Mouse (Mus musculus): ENCODE data around the gene Dnm2.
A peak's percentile ranks its signal among the peaks of the same experiment; 100 is the strongest.

Dnm2 gene

DNA sequence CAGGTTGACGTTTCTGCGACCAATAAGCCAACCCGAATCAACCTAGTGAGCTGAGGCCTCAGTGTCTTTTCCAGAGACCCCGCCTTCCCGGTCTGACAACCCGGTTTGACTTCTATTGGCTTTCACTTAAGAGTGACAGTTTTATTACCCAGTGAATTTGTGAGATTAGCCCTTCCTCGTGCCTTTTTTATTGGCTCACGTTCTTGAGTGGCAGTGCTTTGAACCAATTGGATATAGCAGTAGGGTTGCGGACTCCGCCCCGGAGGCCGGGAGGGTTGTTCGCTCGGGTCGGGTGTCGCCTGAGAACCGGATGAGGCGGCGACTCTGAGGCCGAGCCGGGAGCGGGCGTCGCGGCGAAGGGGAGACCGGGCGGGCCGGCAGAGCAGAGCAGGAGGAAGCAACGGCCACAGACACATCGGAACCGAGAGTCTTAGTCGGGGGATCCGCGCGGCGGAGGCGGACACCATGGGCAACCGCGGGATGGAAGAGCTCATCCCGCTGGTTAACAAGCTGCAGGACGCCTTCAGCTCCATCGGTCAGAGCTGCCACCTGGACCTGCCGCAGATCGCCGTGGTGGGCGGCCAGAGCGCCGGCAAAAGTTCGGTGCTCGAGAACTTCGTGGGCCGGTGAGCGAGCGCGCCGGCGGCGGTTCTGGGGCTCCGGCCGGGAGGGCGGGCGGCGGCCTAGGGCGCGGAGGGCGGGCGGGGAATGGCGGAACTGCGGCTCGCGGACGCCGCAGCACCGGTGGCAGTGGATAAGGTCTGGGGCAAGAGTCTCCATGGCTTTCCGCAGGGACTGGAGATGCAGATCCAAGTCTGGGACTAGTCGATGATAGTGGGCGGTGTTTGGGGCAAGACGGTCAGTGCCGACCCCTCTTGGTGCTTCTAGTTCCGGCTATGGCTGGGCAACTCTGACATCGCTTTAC is at the start of gene Dnm2:
TSS of gene Dnm2 (plus strand) at position 278 of the 925 bp plus-strand sequence.
- peak; percentile 97 for DNase-seq (ENCODE audit: low read depth, low spot score)

DNA sequence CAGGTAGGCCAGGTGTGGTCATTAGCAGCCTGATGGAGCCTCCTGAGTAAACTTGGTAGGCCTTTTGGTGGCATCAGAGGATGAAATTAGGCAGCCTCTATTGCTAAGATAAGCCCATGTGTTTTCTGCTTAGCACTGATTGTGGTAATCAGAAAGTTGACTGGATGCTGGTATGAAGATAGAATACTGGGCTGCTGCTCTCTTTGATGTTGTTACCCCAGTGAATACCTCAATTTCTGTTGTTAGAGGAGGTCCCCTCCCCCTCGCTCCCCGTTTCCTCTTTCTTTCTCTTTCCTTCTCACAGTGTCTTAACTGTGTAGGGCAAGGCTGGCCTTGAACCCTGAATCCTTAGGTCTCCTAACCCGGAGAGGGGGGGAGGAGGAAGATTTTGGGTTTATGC is 45.5 kb upstream of the Dnm2 start:
- no peak for DNase-seq (ENCODE audit: low read depth, low spot score)

DNA sequence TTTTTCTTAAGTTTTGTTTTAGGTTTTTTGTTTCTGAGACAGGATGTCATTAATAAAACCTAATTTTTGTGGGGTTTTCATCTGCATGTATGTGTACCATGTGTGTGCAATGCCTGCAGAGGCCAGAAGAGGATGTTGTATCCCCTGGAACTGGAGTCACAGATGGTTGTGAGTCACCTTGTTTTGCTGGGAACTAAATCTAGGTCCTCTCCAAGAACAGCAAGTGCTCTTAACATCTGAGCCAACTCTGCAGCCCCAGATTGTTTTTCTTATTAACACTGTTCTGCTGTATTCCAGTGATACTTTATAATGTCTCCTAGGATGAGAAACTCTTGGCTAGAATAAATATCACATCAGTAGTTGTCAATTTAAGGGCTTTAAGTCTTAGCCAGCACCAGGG is 43.8 kb upstream of the Dnm2 start:
- no peak for DNase-seq (ENCODE audit: low read depth, low spot score)

DNA sequence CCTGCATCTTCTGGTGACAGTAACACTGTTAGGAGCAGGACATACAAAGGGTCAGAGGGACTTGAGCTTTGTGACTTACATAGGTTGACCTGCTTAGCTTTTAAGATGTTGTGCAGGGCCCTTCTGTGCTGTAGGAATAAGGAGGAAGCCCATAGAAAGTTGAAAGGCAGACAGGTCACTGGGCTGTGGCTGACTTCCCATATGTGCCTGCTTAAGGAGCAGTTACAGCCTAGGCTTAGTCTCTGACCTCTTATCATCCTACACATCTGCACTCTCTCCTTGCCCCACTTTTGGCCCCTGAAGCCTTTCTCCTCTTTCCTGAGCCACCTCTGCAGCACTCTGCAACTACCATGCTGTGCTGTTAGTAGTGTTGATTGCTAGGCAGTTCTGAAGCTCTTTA is 40.7 kb upstream of the Dnm2 start:
- DNase-seq (ENCODE audit: low read depth, low spot score), result no peak

DNA sequence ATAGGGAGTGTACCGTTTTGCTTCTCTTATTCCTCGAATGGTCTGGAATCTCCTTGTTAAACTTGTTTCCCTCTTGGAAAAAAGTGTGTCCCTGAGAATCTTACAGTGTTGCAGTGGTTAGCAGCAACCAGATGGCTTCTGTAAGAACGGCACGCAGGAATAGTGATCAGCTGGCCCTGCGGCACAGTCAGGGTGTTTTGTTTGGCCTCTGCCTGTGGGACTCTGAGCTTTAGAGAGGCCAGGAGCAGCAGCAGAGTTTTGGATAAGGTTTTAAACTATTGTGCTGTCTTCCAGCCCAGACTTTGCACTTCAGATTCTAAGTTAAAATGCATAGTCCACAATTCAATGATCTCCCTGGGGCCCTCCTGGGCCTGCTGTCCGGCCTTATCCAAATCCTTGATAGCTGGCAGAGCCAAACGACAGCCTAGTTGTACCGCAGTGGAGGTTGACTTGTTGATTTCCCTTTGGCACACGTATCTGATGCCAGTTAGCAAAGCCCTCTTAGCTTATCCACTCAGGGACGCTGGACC is 32.0 kb upstream of the Dnm2 start:
- no peak for DNase-seq (ENCODE audit: low read depth, low spot score)

DNA sequence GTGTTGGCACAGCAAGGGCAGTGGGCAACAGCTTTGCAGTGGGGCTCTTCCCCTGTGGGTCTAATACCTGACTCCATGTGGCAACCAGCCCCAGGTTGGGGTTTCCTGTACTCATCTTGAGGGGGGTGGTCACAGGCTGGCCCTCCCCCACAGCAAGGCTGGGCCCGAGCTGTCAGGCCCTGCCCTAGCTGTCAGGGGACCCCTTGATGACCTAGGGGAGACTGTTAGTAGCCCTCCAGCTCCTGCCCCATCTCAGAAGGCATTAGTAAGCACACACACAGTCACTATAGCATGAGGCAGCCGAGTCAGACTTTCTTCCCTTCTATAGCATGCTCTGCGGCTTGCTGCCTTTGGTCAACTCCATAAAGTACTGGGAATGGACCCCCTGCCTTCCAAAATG is 29.0 kb upstream of the Dnm2 start:
- DNase-seq (ENCODE audit: low read depth, low spot score), result no peak

DNA sequence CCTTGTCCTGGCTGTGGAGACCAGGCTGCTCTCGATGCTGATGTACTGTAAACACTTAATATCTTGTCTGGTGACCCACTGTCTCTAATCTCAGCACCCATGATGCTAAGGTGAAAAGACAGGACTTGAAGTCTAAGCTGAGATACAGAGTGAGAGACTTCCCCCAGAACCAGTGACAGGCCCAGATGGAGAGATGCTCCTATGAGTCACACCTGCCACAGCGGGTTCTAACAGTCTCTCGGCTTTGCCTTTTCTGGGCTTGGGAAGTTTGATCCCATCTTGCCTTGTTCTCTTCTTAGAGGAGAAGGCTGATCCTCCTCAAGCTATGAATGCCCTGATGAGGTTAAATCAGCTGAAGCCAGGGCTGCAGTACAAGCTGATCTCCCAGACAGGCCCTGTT is 27.5 kb upstream of the Dnm2 start:
- DNase-seq (ENCODE audit: low read depth, low spot score), result no peak

DNA sequence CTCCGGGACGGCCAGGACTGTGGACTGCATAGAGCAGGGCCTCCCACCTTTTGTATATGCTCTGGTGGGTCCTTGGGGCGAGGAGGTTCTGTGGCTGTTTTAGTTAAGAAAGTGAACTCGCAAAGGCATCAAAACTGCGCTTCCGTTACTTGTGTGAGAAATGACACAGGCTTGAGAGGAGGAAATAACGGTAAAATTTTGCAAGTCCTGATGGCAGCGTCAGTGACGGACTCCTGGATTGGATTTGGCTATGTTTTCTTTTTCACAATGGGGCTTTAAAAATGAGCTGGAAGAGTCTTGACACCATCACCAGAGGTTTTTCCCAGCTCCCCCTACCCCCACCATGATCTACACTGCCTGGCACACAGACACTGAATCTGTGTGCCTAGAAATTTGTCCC is 23.7 kb upstream of the Dnm2 start:
- no peak for DNase-seq (ENCODE audit: low read depth, low spot score)

DNA sequence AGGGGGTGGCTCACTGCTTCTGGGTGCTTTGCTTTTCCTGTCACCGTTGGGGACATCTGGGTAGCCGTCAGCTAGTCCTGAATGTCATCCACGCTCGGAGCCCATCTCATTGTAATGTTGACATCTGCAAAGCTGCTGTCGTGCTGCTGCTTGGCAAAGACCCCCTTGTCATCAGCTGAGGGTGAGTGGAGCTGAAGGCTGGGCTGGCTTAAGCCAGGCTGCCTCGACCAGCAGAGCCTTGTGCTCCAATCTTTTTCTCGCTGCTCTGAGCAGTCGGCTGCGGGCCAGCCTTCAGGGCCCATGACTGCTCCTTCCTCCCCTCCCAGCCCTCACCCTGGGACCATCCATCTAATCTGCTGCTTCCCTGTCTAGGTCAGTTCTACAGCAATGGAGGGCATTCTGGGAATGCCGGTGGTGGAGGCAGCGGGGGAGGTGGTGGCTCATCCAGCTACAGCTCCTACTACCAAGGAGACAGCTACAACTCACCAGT is 21.9 kb upstream of the Dnm2 start:
- no peak for DNase-seq (ENCODE audit: low read depth, low spot score)

DNA sequence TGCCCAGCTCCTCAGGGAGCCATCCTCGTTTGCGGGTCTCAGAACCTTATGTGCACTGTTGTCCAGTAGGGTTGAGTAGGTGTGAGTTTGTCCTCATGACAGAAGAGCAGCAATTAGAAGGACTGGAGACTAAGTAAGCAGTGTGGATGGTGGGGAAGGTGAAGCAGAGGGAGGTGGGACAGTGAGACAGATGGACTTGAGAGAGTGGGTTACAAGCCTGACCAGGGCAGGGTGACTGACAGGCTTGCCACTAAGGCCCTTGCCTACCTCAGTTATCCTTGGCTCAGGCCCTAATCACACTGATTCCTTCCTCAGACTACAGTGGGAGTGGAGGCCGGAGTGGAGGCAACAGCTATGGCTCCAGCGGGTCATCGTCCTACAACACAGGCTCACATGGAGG is 21.0 kb upstream of the Dnm2 start:
- DNase-seq (ENCODE audit: low read depth, low spot score), result no peak

DNA sequence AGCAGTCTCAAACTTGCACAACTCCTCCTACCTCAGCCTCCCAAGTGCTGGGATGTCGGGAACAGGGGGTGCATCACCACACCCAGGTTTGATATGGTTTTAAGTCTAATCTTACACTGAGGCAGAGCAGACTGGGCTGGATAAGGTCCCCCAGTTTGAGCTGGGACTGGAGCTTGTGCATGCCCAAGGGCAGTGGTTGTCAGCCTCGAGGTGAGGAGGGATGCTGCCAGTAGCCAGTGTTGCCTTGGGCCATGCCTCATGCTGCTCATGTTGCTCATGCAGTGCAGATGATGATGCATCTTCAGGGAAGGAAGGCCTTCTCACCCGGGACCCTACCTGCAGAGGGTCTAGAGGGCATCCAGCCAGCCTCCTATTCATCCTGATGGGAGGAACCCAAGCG is 19.2 kb upstream of the Dnm2 start:
- no peak for DNase-seq (ENCODE audit: low read depth, low spot score)

DNA sequence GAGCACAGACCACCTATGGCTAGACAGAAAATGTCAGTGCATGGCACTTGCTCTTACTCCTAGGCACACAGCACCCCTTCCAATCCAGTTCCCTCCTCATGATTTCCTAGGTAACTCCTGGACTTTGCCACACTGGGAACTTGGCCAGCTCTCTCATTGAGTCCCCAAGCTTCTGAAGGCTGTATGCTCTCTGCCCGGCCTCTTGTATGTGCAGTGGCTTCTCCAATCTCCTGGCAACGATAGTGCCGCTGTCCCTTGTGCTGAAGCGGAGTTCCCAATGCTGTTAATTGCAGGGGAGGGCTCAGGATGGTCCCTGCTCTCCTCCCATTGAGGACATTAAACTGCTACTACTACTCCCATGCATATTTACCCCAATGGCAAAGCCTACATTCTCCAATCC is 16.8 kb upstream of the Dnm2 start:
- DNase-seq (ENCODE audit: low read depth, low spot score), result no peak

DNA sequence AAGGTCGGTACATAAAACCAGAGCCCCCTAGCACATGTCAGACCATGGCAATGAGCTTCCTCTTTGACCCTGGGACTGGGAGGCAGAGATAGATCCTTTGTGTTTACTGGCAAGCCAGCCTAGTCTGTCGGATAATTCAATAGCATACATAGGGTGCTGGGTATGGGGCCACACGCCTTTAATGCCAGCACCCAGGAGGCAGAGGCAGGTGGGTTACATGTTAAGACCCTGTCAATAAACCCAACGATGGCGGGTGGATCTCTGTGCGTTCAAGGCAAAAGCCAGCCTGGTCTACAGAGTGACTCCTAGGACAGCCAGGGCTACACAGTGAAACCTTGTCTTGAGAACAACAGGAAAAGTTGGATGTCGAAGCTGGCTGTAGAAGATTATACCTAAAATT is 16.1 kb upstream of the Dnm2 start:
- DNase-seq (ENCODE audit: low read depth, low spot score), result no peak

DNA sequence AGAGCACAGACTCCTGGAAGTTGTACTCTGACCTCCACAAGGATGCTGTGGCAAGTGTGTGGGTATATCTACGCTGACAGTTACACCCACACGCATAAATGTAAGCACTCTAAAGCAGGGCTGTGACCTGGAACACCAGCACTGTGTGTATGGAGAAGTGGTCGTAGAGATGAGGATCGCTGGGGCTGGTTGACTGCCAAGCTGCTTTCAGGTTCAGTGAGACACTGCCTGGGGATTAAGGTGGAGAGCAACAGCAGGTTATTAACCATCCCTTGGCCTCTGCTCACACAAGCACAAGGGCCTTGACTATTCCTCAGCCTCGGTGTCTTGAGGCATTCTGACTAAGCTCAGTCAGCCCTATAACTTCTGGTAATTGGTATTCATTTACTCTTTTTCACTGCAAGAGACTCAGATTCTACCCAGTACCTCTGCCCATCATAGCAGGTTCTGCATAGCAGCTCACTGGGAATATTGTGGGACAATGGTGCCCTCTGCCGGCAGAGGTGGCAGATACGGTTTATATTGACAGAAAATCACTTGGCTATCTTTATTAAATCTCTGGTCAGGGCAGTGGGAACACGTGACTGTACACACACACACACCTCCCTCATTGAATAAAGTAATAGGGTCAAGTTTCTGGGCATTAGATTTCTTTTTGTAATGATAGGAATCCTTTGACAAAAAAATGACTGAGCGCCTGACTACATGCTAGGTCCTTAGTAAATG is 15.0 kb upstream of the Dnm2 start:
- DNase-seq (ENCODE audit: low read depth, low spot score), result peak; percentile 40

DNA sequence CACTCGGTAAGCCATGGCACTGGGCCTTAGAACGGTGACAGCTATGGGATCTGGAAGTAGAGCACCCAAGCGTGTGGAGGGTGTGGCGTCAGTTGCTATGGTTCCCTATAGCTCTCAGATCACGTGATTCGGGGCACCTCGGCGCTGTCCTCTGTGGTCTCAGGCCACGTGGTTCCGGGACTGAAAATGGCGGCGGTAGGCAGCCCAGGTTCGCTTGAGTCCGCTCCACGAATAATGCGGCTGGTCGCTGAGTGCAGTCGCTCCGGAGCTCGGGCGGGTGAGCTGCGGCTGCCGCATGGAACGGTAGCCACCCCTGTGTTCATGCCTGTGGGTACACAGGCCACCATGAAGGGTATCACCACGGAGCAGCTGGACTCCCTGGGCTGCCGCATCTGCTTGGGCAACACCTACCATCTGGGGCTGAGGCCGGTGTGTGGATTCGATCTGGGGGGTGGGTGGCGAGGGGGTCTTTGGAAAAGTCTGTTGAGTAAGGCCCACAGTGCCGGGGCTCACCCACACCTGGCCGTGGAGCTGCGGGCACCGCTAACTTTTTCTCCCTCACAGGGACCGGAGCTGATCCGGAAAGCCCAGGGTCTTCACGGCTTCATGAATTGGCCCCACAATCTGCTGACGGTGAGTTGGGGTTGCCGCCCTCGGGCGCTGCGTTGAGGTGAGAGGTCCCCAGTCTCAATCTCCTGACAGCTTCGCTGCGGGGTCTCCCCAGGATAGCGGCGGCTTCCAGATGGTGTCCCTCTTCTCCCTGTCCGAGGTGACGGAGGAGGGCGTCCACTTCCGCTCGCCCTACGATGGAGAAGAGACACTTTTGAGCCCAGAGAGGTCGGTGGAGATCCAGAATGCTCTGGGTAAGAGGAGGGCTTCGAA is 12.8 kb upstream of the Dnm2 start, which contains the start of gene Qtrt1:
TSS of gene Qtrt1 (plus strand) at position 169 of the 882 bp plus-strand sequence.
- DNase-seq (ENCODE audit: low read depth, low spot score), result peak; percentile 82

DNA sequence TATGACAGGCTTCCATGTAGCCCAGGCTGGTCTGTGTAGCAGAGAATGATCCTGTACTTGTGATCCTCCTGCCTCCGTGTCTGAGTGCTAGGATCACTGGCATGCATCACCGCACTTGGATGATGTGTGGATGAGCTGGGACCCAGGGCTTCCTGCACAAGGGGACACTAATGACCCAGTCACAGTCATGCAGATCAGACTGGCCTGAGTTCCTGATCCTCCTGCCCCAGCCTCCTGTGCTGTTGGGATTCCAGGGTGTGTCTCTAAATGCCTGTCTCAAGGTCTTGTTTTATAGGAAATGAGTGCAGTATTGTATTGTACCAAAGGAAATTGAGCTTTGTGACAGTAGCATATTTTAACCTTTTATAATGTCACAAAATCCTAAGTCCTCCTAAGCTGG is 6.8 kb upstream of the Dnm2 start:
- no peak for DNase-seq (ENCODE audit: low read depth, low spot score)

DNA sequence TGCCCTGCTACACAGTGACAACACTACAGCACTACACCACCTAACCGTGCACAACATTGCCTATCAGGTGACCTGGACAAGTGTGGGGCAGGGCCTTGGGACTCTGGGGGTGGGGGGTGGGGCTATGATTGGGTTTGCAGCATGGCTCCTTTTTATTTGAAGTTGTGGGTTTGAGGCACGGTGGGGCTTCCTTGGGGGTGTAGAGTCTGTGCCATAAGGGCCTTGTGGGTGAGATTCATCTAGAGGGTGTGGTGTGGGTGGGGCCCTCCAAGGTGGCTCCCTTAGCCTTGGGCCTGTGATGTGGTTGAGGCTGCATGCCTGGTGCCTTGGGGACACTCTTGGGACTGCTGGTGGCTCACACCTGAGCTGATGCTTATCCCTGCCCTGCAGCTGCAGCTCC is 5.1 kb upstream of the Dnm2 start:
- no peak for DNase-seq (ENCODE audit: low read depth, low spot score)

DNA sequence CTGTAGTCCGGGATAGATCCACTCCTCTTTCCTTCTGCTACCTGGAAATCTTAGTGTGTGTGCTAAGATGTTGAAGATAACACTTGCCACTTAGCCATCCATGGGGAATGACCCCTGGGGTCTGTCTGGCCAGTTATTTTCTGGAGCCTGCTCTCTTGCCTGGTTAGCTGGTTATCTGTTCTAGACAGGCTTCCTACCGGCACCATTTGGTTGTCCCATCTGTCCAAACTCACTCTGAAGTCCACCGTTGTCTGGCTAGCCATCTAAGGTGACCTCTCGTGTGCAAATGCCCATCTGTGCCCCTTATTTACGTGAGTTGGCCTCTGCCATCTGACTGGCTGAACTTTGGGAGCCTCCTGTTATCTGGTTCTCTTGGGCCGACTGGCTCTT is 843 bp downstream of the Dnm2 start:
- DNase-seq (ENCODE audit: low read depth, low spot score), result no peak

DNA sequence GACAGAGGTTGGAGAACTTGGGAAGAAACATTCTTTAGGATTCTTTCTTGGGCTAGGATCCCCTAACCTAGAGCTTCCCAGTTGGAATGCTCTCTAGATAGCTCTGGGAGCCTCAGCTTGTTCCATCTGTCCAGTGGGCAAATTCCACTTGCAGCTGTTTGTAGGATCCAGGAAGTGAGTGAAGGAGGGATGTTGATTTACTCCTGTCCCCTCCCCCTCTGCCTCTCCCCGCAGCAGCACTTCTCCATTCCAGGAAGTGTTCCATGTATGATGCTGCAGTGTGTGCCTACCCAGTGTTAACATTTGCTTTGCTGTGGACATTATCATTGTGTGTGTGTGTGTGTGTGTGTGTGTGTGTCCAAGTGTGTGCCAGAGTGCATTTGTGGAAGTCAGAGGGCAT is 1.3 kb downstream of the Dnm2 start:
- DNase-seq (ENCODE audit: low read depth, low spot score), result no peak

DNA sequence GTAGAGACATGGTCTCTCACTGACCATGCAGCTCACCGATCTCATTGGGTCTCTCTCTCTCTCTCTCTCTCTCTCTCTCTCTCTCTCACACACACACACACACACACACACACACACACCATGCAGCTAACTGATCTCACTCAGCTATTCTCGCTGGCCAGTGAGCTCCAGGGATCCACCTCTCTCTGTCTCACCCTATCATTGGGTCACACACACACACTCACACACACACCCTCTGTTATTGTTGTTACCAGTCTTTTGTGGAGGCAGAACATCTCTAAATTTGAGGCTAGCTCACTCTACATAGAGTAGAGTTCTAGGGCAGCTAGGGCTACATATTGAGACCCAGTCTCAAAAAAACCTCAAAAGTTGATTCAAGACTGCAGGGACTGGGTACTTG is 1.8 kb downstream of the Dnm2 start:
- DNase-seq (ENCODE audit: low read depth, low spot score), result no peak

DNA sequence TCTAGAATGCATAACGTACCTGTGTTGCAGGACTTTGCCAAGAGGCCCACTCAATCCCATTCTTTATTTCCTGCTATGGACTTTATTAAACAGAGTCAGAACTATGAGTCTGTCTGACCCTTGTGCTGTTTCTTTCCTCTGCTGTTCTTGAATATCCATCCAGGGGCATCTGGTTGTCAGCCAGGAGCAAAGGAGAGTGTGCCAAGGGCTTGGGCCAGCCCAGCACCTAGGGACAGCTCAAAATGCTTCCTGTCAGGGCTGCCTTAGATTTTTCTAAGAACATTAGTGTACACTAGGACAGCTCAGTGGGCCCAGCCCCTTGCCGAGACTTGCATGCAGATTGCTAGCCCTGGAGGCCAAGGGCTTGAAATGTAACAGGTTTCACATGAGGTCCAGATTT is 3.1 kb downstream of the Dnm2 start:
- DNase-seq (ENCODE audit: low read depth, low spot score), result no peak

DNA sequence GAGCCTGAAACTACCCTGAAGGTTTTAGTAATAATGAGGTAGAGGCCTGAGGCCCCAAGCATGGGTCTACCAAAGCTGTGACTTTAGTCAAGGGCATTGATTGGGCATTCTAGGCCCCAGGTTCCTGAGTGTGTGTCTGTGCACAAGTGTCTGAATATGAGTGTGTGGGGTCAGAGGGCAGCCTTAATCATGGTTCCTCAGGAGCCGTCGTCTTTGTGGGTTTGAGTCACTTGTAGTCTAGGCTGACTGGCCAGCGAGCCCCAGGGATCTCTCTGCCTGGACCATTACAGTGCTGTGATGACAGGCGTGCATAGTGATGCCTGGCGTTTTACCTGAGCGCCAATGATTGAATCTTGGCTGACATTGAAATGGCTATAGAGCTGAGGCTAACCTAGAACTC is 3.5 kb downstream of the Dnm2 start:
- DNase-seq (ENCODE audit: low read depth, low spot score), result no peak

All from brain, embryonic 18.5 days (tissue).